Mouse (Mus musculus) neutrophil, adult 83 days (primary cell): Measurements from ENCODE around the gene Fitm2. TPM values are rescaled to one million over a fixed set of nuclear protein-coding genes. Genes with fewer than 3 reads are reported as not detected.

ENCODE experiments used
- total RNA-seq, 2 experiments: library from RNA; stranded (reverse); gene quantifications; one replicate each; pipeline ENCODE4 v1.2.4; 2023

The Fitm2 gene
- 1 to 10 TPM; 1.0 to 1.9 TPM for total RNA-seq

DNA sequence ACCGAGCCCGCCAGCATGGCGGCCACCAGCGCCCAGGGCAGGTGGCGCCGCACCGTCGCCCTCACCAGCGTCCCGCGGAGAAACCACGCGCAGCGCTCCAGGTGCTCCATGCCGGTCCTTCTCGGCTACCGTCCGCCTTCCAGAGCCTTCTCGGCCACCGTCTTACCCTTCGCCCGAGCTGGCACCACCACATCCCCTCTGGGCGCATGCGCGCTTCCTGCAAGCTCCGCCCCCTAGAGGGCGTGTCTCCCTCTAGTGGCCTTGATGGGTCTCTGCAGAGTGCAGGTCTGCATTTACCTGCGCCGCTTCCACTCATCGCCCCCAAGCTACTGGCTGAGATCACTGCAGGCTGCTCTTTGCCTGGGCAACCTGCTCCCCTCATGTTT, at the start of gene Fitm2:
Fitm2 (minus strand) TSS at position 164 of the 386 bp plus-strand sequence.

DNA sequence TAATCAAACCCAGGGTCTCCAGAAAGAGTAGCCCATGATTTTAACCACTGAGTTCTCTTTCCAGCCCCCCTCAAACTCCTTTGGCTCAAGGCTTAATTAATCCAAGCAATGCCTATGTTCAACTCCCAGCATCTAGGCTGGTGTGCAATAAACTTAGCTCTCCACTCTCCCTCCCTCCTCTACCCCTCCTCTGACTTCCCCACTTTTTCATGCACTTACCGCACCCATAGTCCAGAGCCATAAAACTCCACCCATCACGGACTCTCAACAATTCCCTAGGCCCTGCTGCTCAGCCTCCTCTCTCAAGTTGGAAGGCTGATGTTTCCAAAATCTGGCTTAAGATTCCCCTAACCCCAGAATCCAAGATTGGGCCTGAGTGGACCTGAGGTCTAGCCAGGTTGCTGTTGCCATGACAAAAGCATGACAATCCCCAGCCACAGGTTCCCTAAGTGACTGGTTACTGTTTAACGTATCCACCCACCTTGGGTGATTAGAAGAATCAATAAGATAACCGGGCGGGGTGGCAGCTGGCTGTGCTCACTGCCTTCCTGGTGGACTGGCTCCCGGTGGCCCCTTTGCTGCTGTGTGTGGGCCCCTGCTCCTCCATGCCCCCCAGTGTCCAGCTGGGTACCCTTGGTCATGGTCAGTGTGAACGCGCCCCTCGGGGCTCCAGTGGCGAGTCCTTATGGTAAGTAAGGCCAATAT, 34.0 kb upstream of the Fitm2 start, which contains the start of gene Hnf4a:
Hnf4a (plus strand) TSS at position 509 of the 705 bp plus-strand sequence.

DNA sequence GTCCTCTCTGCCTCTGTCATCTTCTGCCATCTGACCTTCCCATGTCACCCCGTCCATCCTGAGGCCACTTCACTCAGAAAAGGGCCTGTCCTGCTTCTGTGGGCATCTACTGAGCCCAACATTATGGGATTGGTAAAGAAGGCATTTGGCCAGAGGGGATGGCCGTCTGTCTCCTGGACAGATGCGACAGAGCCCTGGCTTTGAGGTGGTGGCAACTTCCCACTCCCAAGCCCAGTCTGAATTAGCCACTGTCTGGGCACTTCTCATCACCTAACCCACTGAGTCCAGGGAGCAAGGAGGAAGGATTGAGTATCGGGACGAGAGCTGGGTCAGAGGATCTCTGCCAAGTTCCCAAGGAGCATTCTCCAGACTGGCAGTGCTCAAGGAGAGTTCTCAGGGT, 19.6 kb upstream of the Fitm2 start, which contains the start of gene R3hdml:
R3hdml (plus strand) TSS at position 301 of the 400 bp plus-strand sequence.

DNA sequence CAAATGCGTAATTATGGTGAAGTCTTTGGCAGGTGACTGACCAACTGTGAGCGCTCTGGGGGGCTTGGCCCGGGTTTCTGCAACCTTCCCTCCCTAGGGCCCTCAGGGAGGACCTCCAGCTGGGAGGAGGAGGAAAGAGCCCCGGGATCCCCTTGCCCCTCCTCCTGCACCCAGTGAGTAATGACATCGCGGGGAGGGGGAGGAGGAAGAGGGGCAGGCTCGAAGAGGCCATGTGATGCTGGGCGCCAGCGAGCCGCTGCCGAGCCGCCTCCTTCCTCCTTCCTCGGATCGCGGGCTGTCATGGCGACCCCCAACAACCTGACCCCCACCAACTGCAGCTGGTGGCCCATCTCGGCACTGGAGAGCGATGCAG, 34.2 kb downstream of the Fitm2 start, which contains the start of gene Gdap1l1:
Gdap1l1 (plus strand) TSS at position 231 of the 373 bp plus-strand sequence.

DNA sequence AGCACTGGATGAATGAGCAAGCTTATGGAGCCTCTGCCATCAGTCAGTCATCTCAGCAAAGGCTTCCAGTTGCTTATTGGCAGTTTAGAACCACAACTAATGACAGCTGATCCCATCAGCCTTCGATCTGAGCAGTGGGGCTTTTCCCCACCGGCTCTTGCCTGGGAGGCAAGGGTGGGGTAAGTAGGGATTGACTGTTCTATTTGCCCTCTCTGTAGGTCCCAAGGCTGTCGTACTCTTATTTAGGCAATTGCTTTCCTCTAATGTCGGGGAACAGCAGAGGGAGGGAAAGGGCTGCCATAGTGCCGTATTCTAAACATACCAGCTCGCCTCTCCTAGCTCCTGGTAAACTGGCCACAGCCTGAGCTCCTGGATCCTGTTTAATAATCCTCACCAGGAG, 47.8 kb downstream of the Fitm2 start, which contains the start of gene Oser1:
Oser1 (minus strand) TSS at position 101 of the 400 bp plus-strand sequence.

Other genes with a start within 250 kb of the Fitm2 start
- gene Jph2, start 74.6 kb downstream of the Fitm2 start, total RNA-seq, result under 1 TPM in 1 of 2 experiments, not detected in 1; 0.15 TPM
- 10 to 100 TPM; 66.5 to 74.8 TPM for gene Oser1, start 47.9 kb downstream of the Fitm2 start, total RNA-seq
- not detected for gene Gdap1l1, start 34.2 kb downstream of the Fitm2 start, total RNA-seq
- gene R3hdml, start 19.7 kb upstream of the Fitm2 start, total RNA-seq, result not detected
- not detected for gene Hnf4a, start 34.2 kb upstream of the Fitm2 start, total RNA-seq
- 10 to 100 TPM; 26.8 to 35.4 TPM for gene Ttpal, start 129.7 kb upstream of the Fitm2 start, total RNA-seq
- 100 to 1,000 TPM; 429 to 431 TPM for gene Serinc3, start 172.5 kb upstream of the Fitm2 start, total RNA-seq
- gene Pkig, start 185.8 kb upstream of the Fitm2 start, total RNA-seq, result 10 to 100 TPM; 24.7 to 25.3 TPM